Mouse (Mus musculus): ENCODE results near the gene Thbs1. TPM values are rescaled to one million over a fixed set of nuclear protein-coding genes. Genes with fewer than 3 reads are reported as not detected.
"Not testable (repeated sequence)": the region's sequence is repeated elsewhere in the genome, so short reads cannot be mapped to it uniquely, and the experiment has no call there.

Thbs1 gene
- total RNA-seq, 2 experiments from 2014 or later, result 63.1 to 71.3 TPM

- no peak for DNase-seq
These were observed 3.0 kb downstream of the Thbs1 start for GRCm38 (mm10) chr2:118114671-118115070.

- no peak for DNase-seq
These were observed 4.0 kb downstream of the Thbs1 start for GRCm38 (mm10) chr2:118115647-118116046.

GRCm38 (mm10) chr2:118116180-118116579, 4.5 kb downstream of the Thbs1 start:
- no peak for DNase-seq

GRCm38 (mm10) chr2:118116754-118117290, 5.1 kb downstream of the Thbs1 start:
- DNase-seq, result no peak

- no peak for DNase-seq
These were observed 5.7 kb downstream of the Thbs1 start for GRCm38 (mm10) chr2:118117401-118117800.

GRCm38 (mm10) chr2:118118045-118118444, 6.4 kb downstream of the Thbs1 start:
- DNase-seq, result no peak

GRCm38 (mm10) chr2:118118515-118118914, 6.8 kb downstream of the Thbs1 start:
- DNase-seq, result no peak

- DNase-seq, result no peak
These were observed 8.0 kb downstream of the Thbs1 start for GRCm38 (mm10) chr2:118119684-118120083.

- DNase-seq, result no peak
These were observed 8.4 kb downstream of the Thbs1 start for GRCm38 (mm10) chr2:118120095-118120494.

- no peak for DNase-seq
These were observed 9.1 kb downstream of the Thbs1 start for GRCm38 (mm10) chr2:118120751-118121150.

- DNase-seq, result no peak
These were observed 10.6 kb downstream of the Thbs1 start for GRCm38 (mm10) chr2:118122291-118122690.

- DNase-seq, result no peak
These were observed 12.1 kb downstream of the Thbs1 start for GRCm38 (mm10) chr2:118123743-118124142.

GRCm38 (mm10) chr2:118124437-118124836, 12.8 kb downstream of the Thbs1 start:
- DNase-seq, result no peak

GRCm38 (mm10) chr2:118125211-118125939, 13.7 kb downstream of the Thbs1 start:
- no peak for DNase-seq

- DNase-seq, result no peak
These were observed 14.3 kb downstream of the Thbs1 start for GRCm38 (mm10) chr2:118125943-118126470.

GRCm38 (mm10) chr2:118127516-118128288, 16.0 kb downstream of the Thbs1 start:
- DNase-seq, result no peak

- DNase-seq, result no peak
These were observed 16.6 kb downstream of the Thbs1 start for GRCm38 (mm10) chr2:118128313-118128712.

GRCm38 (mm10) chr2:118137071-118137470, 25.4 kb downstream of the Thbs1 start:
- DNase-seq, result no peak

GRCm38 (mm10) chr2:118137776-118138175, 26.1 kb downstream of the Thbs1 start:
- no peak for DNase-seq

- no peak for DNase-seq
These were observed 27.6 kb downstream of the Thbs1 start for GRCm38 (mm10) chr2:118139261-118139660.

GRCm38 (mm10) chr2:118141651-118142050, 30.0 kb downstream of the Thbs1 start:
- DNase-seq, result no peak

- not testable (repeated sequence) for DNase-seq
These were observed 36.1 kb downstream of the Thbs1 start for GRCm38 (mm10) chr2:118147749-118148148.

Measured in heart, postnatal 4 days (tissue).